Mouse (Mus musculus): ENCODE results near the gene Clcn6.
"Not testable (repeated sequence)": the region's sequence is repeated elsewhere in the genome, so short reads cannot be mapped to it uniquely, and the experiment has no call there.

Clcn6 gene

DNA sequence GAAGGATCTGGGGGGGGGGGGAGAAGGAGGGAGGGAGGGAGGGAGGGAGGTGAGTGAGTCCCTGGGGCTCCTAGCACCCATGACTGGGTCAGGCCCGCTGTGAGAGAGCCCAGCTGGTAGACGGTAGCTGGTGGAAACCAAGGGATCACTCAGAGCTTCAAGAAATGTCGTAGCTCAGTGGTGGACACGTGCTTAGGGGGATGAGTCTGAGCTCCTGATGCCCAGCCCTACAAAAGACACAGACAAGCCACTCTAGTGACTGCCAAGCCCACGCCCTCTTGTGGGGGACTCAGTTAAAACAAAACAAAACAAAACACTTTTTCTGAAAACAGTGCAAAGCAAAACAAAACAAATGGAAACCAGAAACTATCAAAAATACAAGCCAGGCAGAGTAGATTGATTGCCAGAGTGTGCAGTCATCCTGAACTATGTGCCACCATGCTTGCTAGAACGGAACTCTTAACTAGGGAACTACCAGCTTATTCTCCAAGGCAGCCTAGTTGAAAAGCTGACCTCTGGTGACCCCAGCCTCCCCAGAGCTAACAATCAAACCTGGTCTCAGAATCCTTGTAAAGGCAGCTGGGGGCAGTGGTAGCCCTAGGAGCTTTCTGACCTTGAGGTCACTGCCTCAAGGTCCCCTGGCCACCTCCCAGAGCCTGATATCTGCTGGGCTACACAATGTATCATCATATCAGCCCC, 27.2 kb upstream of the Clcn6 start:
- in situ Hi-C loops (cut with MboI, MseI) = no loop called here

DNA sequence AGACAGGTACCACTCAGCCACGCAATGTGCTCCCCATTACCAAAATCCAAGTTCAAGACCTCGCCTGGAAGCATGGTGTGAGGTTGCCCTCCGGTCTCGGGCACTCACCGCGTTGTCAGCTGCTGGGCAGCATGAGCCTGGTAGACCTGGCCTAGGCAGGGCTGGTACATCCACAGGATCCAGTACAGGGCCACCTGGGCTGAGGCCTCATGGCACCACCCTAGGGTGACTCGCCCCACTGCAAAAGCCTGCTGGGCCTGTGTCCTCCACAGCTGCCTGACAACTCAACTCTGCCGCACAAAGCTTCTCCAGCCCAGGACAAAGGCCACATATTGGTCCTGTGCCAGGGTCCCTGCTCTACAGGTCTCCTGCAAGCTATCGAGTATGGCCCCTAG, 22.5 kb upstream of the Clcn6 start:
- in situ Hi-C loops (cut with MboI, MseI) = no loop called here

DNA sequence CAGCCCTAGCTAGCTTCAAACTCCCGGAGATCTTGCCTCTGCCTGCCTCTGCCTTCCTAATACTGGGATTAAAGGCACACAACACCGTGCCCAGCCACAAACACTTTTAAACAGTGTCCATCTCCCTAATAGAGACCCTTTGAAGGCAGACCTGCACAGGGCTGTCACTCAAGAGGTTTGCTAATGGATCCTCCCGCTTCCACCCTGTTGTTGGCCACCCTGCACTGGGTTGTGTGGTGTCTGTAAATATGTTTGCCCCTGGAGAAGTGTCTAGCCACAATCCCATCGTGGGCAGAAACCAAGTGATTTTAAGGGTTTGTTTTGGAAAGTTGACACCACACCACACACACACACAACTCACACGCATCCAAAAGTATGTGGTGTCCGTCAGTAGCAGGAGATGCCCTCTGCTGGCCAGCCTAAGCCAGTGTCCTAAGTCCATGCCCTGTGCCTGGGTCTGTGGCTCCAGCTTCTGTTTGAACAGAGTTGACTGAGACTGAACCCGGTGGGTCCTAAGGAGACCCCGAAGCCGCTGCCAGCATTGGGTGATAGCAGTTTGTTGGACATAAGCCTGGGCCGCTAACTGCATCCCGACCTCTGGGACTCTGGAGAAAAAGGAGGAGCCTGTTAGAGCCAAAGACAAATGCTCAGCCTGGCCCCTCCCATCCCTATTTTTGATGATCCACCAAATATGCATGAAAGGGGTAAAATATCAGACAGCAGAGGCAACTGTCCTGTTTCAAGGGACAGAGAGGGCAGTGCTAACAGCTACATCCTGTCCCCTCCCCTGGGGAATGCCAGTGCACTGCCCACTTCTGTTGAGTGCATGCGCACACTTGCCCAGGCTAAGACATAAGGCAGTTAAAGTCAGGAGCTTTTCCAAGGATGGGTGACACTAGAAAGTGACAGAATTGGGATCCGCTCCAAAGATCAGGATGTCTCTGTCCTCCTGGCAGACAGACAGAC, 21.8 kb upstream of the Clcn6 start:
- in situ Hi-C loops (cut with MboI, MseI) = no loop called here

DNA sequence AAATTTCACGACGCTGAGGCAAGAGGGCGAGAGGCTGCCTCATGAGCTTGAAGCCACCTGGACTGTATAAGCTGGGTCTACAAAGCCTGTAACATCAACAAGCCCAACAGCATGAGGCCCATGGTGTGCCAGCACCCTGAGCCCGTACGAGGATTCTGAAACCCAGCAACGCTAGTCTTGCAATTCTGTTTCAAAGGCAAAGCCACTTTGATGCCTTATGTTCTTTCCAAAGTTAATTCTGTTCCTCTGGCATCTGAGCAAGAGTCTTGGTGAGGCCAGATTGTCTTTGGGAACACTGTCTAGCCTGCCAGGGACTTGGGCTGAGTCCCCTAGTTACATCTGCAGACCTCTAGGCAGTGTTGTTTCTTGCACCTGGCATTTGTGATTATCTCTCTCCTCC, 20.4 kb upstream of the Clcn6 start:
- in situ Hi-C loops (cut with MboI, MseI) = no loop called here

DNA sequence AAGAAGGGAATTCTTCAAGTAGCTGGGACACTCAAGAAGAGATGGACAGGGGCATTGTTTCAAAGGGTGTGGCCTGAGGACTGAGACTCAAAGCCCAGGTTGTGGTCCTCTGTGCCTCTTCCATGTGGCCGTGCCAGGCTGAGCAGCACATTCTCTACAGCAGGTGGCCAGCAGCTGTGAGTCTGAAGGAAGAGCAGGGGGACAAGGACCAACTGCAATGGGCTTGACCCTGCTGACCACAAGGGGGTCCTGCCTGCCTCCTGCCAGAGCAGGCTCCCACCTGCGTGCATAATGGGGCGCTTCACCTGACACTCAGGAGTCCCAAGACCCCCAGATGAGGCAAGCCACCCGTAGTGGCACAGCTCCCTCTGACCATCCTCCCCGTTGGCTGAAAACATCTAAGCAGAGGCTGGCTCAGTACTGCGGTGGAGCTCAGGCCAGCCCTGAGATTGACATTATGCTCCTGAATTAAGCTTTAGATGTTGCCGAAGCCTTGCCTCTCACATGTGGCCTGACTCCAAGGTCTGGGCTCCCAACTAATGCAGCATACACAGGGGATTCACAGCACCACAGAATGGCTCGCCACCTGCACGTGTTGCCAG, 19.7 kb upstream of the Clcn6 start:
- in situ Hi-C loops (cut with MboI, MseI) = no loop called here

DNA sequence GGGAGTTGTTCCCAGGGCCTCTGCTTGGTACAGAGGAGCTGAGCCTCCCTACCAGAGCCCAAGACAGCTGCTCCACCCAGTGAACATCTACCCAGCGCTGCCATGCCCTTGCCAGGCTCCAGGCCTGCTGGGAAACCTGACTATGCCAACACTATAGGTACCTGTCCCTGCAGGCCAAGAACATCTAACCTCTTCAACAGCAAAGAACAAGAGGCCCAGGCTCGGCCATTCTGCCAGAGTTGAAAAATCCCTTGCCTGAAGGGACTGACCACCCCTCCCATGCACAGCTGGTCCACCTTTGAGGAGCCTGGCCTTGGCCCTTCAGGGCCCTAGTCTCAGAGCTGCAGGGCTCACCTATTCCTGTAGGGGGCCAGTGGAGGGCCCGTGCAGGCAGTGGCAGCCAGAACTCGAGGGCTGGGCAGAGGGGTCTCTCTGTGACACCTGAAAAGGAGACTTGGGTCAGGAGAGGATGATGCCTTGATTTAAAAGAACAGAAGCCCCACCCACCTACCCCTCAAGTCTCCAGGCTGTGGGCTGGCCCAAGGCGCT, 19.1 kb upstream of the Clcn6 start:
- in situ Hi-C loops (cut with MboI, MseI) = no loop called here

DNA sequence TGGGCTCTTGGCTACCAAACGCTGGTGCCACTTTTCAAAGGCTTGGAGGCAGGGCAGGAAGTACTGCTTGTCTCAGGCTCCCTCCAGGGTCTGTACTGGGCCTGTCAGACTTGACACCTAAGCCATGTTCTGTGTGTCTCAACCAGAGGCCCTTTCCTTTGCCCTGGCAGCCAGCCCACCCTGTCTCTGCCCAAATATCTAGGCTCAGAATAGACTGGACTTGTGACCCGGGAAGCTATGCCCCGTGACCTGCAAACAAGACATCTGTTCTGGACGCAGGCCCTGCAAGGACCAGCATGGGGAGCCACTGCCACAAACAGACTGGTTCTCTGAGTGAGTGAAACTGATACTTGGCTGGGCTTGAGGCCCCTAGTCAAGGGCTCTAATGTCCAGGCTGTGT, 18.2 kb upstream of the Clcn6 start:
- in situ Hi-C loops (cut with MboI, MseI) = no loop called here

DNA sequence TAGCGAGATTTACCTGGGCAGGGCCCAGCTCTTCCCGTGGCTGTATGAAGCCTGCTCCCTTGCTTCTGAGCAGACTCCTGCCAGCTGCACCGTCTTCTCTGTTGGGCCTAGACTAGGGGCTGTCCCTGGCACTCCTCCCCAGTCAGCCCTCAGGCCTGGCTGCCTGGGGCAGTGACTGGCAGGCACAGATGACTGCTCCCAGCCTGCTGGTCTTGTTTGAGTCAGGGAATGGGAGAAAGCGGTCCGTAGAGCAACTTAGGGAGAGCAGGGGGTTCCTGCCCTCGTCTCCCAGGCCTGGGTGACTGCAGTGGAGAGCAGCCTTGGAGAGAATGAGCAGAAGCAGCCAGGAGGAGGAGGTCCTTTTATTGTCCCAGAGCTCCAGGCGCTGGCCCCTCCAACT, 17.6 kb upstream of the Clcn6 start:
- in situ Hi-C loops (cut with MboI, MseI) = no loop called here

DNA sequence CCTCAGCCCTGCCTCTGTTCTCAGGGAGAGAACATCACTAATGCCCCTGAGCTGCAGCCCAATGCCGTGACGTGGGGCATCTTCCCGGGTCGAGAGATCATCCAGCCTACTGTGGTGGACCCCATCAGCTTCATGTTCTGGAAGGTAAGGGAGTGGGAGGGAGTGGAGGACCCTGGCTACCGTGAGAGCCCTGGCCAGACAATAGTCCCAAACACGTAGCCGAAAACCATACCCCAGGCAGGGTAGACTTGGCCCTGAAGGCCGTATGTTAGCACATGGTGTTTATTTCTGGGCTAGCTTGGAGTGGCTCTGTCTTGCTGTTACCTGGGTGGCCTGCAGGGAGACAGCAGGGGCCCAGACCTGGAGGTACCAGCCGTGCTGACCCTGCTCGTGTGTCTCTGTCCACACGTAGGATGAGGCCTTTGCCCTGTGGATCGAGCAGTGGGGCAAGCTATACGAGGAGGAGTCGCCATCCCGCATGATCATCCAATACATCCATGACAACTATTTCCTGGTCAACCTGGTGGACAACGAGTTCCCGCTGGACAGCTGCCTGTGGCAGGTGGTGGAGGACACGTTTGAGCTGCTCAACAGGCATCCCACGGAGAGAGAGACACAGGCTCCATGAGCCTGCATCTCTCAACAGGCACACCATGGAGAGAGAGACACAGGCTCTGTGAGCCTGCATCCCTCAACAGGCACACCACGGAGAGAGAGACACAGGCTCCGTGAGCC, 16.5 kb upstream of the Clcn6 start:
- in situ Hi-C loops (cut with MboI, MseI) = no loop called here

DNA sequence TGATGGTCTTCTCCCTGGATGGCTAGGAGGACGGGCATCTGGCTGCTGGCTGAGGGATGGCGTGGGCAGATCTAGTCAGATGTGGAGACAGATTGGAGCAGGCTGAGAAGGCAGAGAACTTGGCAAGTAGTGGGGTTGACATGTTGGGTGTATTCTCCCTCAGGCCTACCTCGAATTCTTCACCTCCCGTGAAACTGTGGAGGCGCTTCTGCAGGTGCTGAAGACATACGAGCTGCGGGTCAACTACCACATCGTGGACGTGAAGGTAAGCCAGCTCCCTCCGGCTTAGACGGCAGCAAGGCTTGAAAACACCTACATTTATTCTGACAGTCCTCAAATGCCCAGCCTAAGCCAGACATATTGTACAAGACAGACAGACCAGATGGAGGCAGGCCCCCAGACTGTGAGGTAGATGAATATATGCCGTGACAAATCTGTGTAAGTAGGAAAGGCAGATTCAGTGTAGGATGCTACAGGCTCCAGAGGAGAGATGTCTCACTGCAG, 14.8 kb upstream of the Clcn6 start:
- in situ Hi-C loops (cut with MboI, MseI) = no loop called here

DNA sequence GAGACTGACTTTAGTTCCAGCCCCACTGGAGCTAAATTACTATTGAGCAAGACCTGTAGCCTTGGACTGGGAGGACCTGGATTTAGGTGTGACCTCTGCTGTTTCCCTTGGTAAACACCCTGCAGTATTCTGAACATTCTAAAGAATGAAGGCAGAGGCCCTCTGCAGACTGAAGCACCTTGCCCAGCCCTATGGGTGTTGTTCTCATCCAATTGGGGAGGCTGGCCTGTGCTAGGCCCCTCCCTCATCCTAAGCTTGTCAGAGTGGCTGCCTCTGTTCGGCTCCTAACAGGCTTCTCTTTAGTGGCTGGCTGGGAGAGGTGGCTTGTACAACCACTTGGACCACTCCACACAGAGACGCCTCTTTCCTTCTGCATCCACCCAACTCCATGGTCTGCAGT, 14.4 kb upstream of the Clcn6 start:
- in situ Hi-C loops (cut with MboI, MseI) = no loop called here

DNA sequence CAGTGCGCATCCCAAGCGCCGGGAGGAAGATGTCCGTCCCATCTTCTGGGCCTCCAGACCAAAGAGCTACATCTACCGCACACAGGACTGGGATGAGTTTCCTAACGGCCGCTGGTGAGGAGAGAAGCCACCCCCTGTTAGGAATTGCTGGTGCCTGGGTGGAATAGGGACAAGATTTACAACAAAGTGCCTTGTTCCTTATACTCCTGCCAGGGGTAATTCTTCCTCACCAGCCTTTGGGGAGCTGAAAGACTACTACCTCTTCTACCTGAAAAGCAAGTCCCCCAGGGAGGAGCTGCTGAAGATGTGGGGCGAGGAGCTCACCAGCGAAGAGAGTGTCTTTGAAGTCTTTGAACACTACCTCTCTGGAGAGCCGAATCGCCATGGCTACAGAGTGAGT, 13.3 kb upstream of the Clcn6 start:
- in situ Hi-C loops (cut with MboI, MseI) = no loop called here

DNA sequence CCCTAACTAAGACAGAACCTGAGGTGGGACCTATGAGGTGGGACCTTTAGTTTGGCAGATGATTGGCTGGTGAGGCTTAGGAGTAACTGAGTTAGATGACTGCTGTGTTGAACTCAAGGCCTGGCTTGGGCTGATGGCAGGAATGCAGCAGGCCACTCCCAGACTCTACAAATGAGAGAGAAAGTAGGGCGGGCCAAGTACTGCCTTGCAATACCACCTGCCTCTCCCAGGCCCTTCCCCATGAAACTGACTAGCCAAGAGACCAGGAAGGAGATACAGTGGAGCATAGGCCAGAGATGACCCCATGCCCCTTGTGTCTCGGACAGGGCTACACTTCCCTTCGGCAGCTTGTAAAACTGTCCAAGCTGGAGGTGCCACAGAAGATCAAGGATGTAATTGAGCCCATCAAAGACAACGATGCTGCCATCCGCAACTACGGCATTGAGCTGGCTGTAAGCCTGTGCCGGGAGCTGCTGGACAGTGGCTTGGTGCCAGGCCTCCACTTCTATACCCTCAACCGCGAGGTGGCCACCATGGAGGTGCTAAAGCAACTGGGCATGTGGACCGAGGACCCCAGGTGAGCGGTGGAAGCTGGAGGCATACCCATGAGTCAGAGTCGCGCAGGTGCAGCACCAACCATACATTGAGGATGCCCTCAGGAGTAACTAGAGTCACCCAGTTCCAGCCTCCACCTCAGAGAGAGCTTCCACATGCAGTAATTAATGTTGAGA, 12.6 kb upstream of the Clcn6 start:
- in situ Hi-C loops (cut with MboI, MseI) = no loop called here

DNA sequence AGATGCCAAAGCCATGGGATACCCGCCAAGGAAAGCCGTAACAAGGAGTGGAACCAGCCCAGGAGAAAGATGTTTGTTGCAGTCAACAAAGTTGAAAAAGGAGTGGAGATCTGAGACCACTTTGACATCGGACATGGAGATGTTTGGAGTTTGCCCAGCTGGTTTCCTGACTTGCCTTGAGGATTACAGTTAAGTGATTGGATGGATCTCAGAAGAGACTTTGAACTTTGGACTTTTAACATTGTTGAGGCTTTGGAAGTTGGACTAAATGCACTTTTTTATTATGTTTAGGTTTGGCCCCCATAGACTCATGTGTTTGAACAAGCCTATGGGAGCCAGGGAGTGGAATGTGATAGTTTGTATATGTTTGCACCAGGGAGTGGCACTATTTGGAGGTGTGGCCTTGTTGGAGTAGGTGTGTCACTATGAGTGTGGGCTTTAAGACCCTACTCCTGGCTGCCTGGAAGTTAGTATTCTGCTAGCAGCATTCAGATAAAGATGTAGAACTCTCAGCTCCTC, 11.8 kb upstream of the Clcn6 start:
- in situ Hi-C loops (cut with MboI, MseI) = not testable (repeated sequence)

DNA sequence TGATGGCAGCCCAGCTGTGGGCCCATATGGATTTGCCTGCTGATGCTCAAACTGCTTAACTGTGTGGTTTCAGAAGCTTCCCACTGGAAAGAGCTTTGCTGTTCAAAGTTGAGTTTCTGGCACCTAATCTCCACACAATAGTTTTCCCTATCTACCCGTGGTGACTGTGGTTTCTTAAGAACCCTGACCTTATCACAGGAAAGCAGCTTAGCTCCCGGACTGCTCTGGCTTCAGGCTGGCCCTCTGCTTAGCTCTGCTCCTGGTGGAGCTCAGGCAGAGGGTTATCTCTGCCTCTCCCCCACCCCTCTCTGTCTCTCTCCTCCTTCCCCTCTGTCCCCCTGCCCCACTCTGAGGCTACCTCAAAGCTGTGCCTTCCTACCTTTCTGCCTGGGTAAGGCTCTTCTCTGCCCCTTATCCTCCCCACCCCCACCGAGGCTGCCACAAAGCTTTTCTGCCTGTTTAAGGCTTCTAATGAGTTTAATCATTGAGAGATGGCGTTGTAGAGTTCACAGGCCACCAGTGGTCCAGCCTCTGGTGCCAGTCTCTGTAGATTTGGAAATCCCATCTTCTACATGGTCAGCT, 7.9 kb upstream of the Clcn6 start:
- in situ Hi-C loops (cut with MboI, MseI) = no loop called here

DNA sequence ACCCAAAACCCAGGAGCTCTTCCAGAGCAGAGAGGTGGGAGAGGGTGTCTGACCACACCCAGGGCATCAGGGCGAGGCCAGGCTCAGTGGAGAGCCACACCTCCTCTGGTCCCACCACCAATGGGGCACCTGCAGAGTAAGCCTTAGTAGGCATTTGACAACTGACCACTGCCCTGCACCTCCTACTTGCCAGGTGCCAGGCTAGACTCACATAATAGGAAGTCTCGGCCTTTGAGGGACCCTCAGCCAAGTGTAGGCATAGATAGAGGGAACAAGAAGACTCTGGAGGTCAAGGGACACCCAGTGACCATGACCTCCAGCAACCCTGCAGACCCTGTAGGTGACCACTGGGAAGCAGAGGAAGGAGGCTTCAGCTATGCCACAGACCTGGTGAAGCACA, 5.5 kb upstream of the Clcn6 start:
- in situ Hi-C loops (cut with MboI, MseI) = no loop called here

DNA sequence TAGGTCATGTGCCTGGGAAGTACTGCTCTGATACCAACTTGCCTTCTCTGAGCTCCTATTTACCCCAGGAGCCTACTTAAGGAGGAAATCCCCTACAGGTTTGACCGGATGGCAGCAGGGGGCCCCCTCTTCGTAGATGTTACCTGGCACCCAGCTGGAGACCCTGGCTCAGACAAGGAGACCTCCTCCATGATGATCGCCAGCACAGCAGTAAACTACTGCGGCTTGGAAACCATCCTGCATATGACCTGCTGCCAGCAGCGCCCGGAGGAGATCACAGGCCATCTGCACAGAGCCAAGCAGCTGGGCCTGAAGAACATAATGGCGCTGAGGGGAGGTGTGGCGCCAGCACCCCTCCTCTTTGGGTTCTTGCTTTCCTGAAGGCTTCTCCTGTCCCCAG, 4.7 kb upstream of the Clcn6 start:
- in situ Hi-C loops (cut with MboI, MseI) = not testable (repeated sequence)

DNA sequence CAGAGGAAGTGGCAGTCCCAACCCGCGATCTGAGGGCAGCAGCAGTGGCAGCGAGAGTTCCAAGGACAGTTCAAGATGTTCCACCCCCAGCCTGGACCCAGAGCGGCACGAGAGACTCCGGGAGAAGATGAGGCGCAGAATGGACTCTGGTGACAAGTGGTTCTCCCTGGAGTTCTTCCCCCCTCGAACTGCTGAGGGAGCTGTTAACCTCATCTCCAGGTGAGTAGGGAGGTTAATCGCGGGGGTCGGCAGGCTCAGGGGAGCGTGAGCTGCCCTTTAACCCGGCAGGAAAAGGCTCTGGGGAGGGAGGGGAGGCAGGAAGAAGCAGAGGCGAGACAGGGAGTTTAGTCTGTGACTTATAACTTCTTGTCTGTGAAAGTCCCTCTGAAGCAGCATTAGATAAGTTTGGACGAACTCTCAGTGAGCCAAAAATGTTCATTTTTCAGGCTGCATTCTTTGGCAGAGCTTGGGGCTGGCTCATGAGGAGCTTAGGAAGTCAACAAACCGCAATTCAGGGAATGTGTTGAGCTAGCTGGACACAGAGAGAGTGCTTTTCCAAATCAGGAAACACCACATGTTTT, 3.1 kb upstream of the Clcn6 start:
- in situ Hi-C loops (cut with MboI, MseI) = no loop called here

DNA sequence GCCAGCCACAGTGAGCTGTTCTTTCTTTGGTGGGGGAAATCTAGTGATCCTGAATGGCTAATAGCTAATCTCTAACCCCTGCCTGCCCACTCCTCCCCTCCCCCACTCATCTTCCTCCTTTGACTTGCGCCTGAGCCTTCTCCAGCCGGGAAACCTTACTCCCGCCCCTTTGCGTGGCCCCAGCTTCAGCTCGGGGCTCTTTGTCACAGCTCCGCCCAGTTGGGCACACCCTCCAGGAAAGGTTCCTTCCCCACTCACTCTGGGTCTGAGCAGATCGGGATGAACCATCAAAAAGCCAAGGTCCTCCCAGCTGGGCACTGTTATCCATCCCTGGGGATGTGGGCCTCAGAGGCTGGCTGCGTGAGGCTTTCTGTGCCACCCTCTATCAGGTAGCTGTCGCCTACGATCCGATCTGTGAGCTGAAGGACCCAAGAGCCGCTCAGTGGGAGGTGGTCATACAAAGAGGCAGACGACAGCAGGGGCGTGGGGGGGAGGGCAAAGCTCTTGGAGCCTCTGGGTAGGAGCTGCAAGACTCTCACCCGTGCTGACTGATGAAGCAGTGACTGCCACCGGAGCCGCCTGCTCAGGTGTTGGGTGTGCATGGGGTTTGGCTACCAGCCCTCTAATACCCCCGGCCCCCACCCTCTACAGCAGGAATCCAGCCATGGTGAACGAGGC, 2.5 kb upstream of the Clcn6 start:
- in situ Hi-C loops (cut with MboI, MseI) = no loop called here

Data from T-helper 2 cell (primary cell).